Mouse (Mus musculus) erythroid progenitor cell, adult 5-6 weeks (primary cell): ENCODE results near the gene Gm4631. TPM values are rescaled to one million over a fixed set of nuclear protein-coding genes. Genes with fewer than 3 reads are reported as not detected.
"Not testable (repeated sequence)": the region's sequence is repeated elsewhere in the genome, so short reads cannot be mapped to it uniquely, and the experiment has no call there.

Source experiments
- ATAC-seq: replicated peaks from 2 replicates; pipeline ENCODE4 v1.8.0; 2016; ENCODE audit warnings: moderate number of reproducible peaks, mild to moderate bottlenecking, moderate TSS enrichment, inconsistent platforms; ENCODE audit not compliant: poor library complexity, low FRiP score, severe bottlenecking
- total RNA-seq, 2 experiments: library from RNA; stranded (forward) in 1 of 2; stranded (reverse) in 1 of 2; fragments of 150-400 nt in 1 of 2; fragments of 186-747, 209-891 nt in 1 of 2; gene quantifications; 2 replicates each; pipeline versions ENCODE4 v1.2.3 to v1.2.4; 2015 to 2017; ENCODE audit warnings: low replicate concordance in 2 of 2

The Gm4631 gene
- total RNA-seq (2015; ENCODE audit: low replicate concordance) (5.4 and 5.9 TPM in 2 replicates), total RNA-seq (2017; ENCODE audit: low replicate concordance) (4.6 and 5.3 TPM in 2 replicates)

GRCm38 (mm10) chr2:175338097-175338496, at the start of gene Gm4631:
Gene Gm4631, minus strand, starts transcription at chr2:175338197.
- not testable (repeated sequence) for ATAC-seq

GRCm38 (mm10) chr2:175372136-175372535, 34.1 kb upstream of the Gm4631 start, which contains the start of gene Zfp968:
Gene Zfp968, plus strand, starts transcription at chr2:175372436.
- ATAC-seq = not testable (repeated sequence)

GRCm38 (mm10) chr2:175274825-175275224, 63.2 kb downstream of the Gm4631 start, which contains the start of gene Gm14440:
Gene Gm14440, plus strand, starts transcription at chr2:175275125.
- ATAC-seq = not testable (repeated sequence)

Other genes starting within 250 kb of the Gm4631 start
- gene Gm14399, start 196.2 kb downstream of the Gm4631 start, total RNA-seq (2015; ENCODE audit: low replicate concordance) = 19.3 TPM in 1 of 2 replicates, not detected in the other
- gene Gm14399, start 196.2 kb downstream of the Gm4631 start, total RNA-seq (2017; ENCODE audit: low replicate concordance) = 2.1 and 10.9 TPM in 2 replicates
- not detected in 2 replicates for gene Gm14443, start 162.3 kb downstream of the Gm4631 start, total RNA-seq (2015; ENCODE audit: low replicate concordance)
- not detected in 2 replicates for gene Gm14443, start 162.3 kb downstream of the Gm4631 start, total RNA-seq (2017; ENCODE audit: low replicate concordance)
- gene Gm14391, start 131.3 kb downstream of the Gm4631 start, total RNA-seq (2015; ENCODE audit: low replicate concordance) = 0.36 and 1.3 TPM in 2 replicates
- 2.8 and 12.0 TPM in 2 replicates for gene Gm14391, start 131.3 kb downstream of the Gm4631 start, total RNA-seq (2017; ENCODE audit: low replicate concordance)
- 0.72 and 2.1 TPM in 2 replicates for gene Gm14440, start 63.1 kb downstream of the Gm4631 start, total RNA-seq (2015; ENCODE audit: low replicate concordance)
- 0.77 and 5.9 TPM in 2 replicates for gene Gm14440, start 63.1 kb downstream of the Gm4631 start, total RNA-seq (2017; ENCODE audit: low replicate concordance)
- not detected in 2 replicates for gene Zfp968, start 34.2 kb upstream of the Gm4631 start, total RNA-seq (2015; ENCODE audit: low replicate concordance)
- gene Zfp968, start 34.2 kb upstream of the Gm4631 start, total RNA-seq (2017; ENCODE audit: low replicate concordance) = not detected in 2 replicates
- gene Gm4724, start 97.6 kb upstream of the Gm4631 start, total RNA-seq (2015; ENCODE audit: low replicate concordance) = not detected in 2 replicates
- gene Gm4724, start 97.6 kb upstream of the Gm4631 start, total RNA-seq (2017; ENCODE audit: low replicate concordance) = 0.30 TPM in 1 of 2 replicates, not detected in the other
- 4.6 TPM in 1 of 2 replicates, not detected in the other for gene Zfp965, start 131.8 kb upstream of the Gm4631 start, total RNA-seq (2015; ENCODE audit: low replicate concordance)
- 0.38 and 7.4 TPM in 2 replicates for gene Zfp965, start 131.8 kb upstream of the Gm4631 start, total RNA-seq (2017; ENCODE audit: low replicate concordance)